Mouse (Mus musculus): ENCODE results near the gene Gm8857.
"Not testable (repeated sequence)": the region's sequence is repeated elsewhere in the genome, so short reads cannot be mapped to it uniquely, and the experiment has no call there.

Gene Gm8857

DNA sequence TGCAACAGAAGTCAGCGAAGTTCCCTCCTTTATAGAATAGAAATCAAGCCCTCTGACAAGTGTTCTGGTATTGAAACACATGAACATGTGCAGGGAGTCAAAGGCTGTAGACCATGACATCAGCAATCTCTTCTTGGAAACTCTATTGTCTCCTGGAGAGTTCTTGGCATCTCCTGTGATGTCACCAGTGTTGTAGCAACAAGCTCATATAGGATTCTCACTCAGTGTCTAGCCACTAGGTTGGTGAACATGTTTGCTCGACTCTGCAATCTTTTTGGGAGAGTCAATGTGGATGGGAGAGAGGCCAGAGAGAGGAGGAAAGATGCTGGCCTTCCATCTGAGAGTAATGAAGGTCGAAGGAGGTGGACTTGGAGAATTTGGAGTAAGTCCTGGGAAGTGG is at the start of gene Gm8857, which contains the start of gene Gm8871:
Gene Gm8857 (plus strand): TSS at position 303 of the 400 bp plus-strand sequence.
Gene Gm8871 (plus strand): TSS at position 301 of the 400 bp plus-strand sequence.
- DNase-seq (ENCODE audit: low spot score): not testable (repeated sequence)

DNA sequence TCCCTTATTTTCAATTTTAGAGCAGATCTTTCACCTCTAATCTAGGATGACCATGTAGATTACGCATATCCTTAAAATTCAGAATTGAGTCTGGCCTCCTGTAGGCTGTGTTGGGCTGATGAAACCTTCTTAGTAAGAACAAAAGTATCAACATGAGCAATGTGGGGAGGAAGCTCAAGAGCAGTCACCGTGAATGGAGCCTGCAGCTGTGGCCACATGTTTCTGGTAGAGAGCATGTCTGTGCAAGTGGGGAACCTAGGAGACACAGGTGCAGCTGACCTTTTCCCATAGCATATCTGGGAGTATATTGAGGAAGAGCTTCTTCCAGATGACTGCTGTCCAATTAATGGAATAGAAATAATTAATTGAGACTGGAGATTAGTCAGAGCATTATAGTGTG is 5.9 kb downstream of the Gm8857 start:
- DNase-seq (ENCODE audit: low spot score): not testable (repeated sequence)

DNA sequence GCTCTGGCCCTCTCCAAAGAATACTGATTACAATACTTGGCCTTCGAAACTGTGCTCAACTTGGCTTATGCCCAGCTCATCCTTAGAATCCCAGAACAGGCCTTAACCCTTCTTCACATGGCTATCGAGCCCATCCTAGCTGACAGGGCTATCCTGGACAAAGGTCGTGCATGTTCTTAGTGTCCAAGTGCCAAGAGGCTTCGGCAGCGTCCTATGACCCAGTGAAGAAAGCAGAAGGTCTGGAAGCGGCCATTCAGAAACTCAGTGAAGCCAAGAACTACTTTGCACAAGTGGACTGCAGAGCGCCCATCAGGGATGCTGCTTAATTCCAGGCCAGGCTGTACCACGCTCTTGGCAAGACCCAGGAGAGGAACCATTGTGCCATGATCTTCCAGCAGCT is 10.4 kb downstream of the Gm8857 start:
- DNase-seq (ENCODE audit: low spot score): not testable (repeated sequence)
